Mouse (Mus musculus): ENCODE results near the gene Asb8. TPM values are rescaled to one million over a fixed set of nuclear protein-coding genes. Genes with fewer than 3 reads are reported as not detected.

The Asb8 gene
- 10 to 100 TPM in 12 of 26 experiments, 1 to 10 TPM in 14; 1.1 to 19.4 (median 9.7) TPM for total RNA-seq (2018; cell fraction: chromatin; rRNA removed)
- 10 to 100 TPM; 15.9 to 40.7 (median 33.0) TPM for total RNA-seq (2018; cell fraction: cytosol; rRNA removed)
- total RNA-seq (2018; cell fraction: nucleus; rRNA removed): 10 to 100 TPM in 21 of 26 experiments, 1 to 10 TPM in 5; 7.1 to 29.1 (median 15.3) TPM
- 26.1 to 34.8 TPM (median 30.3 TPM) in 3 replicates for polyA plus RNA-seq (2018)

DNA sequence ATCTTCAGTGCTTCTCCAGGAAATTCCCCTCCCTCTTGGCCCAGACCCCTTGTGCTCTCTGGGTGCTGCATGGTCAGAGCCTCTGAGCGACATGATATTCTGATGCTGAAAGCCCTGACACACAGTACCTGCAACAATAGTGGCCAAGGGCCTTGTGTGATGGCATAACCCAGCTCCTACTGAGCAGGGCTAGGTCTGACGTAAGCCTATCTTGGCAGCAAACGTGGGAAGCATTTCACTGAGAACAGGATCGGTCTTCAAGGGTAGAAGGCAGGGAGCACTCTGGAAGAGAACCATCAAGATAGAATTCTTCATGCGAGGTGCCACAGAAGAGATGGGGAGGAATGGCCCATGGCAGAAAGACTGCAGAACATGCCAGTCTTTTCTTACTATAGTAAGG is at the start of gene Asb8:
Gene Asb8 (minus strand): TSS at position 101 of the 400 bp plus-strand sequence.
- no peaks in the 10 kb centered on the region for H3K79me2 ChIP-seq (ENCODE audit: inconsistent target)
- H3K4me3 ChIP-seq (ENCODE audit: inconsistent target): no peak within 1 kb of the TSS
- no peaks in the 10 kb centered on the region for H3K36me3 ChIP-seq (ENCODE audit: inconsistent target)
- no peak within 1 kb of the TSS for H3K27ac ChIP-seq
- 81% methylated on average over 5 of the region's 5 CpGs for WGBS (ENCODE audit: missing documents)

DNA sequence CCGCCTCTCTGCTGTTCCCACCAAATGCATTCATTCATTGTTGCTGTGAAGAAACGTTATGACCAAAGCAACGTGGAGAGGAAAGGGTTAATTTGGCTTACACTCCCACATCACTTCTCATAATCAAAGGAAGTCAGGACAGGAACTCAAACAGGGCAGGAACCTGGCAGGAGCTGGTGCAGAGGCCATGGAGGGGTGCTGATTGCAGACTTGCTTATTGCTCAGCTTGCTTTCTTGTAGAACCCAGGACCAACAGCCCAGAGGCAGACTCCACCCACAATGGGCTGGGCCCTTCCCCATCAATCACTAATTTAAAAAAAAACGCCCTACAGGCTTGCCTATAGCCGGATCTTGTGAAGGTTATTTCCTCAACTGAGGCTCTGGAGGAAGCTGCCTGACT is 48.7 kb upstream of the Asb8 start:
- 55% methylated on average over 5 of the region's 5 CpGs for WGBS (ENCODE audit: missing documents)
- Histone ChIP-seq H3K4me3 (ENCODE audit: inconsistent target) (no peak overlapping the region), H3K79me2 (ENCODE audit: inconsistent target) (no peaks in the 10 kb centered on the region), H3K27ac (no peak overlapping the region), H3K36me3 (ENCODE audit: inconsistent target) (no peaks in the 10 kb centered on the region)

DNA sequence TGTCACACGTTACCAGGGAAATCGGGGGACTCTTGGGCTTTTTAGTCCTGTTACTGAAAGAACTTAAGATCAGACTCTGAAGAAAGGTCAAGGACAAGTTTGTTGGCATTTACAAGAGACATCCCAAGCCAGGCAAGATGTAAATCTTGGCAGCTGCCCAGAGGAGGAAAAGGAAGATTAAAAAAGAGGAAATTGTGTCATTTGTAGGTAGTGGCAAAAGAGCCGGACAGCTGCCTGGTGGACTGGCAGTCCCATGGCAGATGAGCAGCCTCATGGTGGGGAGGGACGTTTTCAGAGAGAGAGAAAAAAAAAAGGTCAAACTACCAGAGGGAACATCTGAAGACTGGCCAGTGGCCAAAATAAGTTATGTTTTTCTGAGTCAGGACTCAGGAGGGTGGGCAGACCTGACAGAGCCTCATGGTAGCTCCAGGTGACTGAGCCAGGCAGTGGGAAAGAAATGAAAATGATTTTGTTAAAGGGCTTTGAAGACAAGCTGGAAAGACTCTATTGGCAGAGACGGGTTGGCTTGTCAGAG is 48.0 kb upstream of the Asb8 start:
- no peak overlapping the region for H3K27ac ChIP-seq
- H3K79me2 ChIP-seq (ENCODE audit: inconsistent target): no peaks in the 10 kb centered on the region
- no peaks in the 10 kb centered on the region for H3K36me3 ChIP-seq (ENCODE audit: inconsistent target)
- H3K4me3 ChIP-seq (ENCODE audit: inconsistent target): no peak overlapping the region
- WGBS (ENCODE audit: missing documents): 60% methylated on average over 5 of the region's 5 CpGs

DNA sequence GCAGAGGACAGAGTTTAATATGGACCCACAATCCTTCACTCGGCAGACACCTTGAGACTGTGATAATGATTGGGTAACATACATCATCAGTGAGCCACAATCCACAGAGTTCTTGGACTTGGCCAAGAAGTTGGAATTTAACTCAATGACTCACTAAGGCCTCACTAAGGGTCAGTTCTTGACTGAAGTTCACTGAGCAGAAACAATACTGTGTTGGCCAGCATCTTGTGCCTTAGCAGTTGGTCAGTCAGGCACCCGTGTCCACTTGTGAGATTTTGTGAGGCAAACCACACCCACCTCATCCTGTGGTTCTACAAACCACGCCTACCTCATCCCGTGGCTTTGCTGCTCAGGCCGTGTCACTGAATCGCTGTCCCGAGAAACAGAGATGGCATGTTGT is 44.3 kb upstream of the Asb8 start:
- no peak overlapping the region for H3K27ac ChIP-seq
- no peaks in the 10 kb centered on the region for H3K79me2 ChIP-seq (ENCODE audit: inconsistent target)
- whole genome bisulfite sequencing (ENCODE audit: missing documents): 81% methylated on average over 7 of the region's 7 CpGs
- H3K36me3 ChIP-seq (ENCODE audit: inconsistent target): no peaks in the 10 kb centered on the region
- H3K4me3 ChIP-seq (ENCODE audit: inconsistent target): no peak overlapping the region

DNA sequence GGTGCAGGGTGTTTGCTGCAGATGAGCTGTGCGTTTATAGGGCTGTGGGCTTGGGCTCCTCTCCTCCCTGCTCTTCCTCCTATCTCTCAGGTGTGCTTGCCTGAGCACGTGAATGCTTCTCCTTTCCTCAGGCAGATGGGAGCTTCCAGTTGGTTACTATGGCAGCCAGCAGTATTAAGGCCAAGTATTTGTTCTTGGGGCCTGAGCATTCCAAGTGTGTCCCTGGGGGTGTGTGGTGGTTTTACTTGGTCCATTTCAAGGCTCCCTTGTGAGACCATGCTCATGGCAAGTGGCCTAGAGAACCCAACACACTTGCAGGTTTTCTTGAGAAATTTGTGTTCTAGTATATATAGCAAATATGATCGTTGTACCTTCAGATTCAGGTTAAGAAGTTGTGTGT is 30.0 kb upstream of the Asb8 start, which contains the start of gene Olfr288:
Gene Olfr288 (minus strand): TSS at position 101 of the 400 bp plus-strand sequence.
- H3K36me3 ChIP-seq (ENCODE audit: inconsistent target): no peaks in the 10 kb centered on the region
- H3K27ac ChIP-seq: no peak within 1 kb of the TSS
- no peaks in the 10 kb centered on the region for H3K79me2 ChIP-seq (ENCODE audit: inconsistent target)
- WGBS (ENCODE audit: missing documents): 50% methylated on average over 2 of the region's 3 CpGs
- no peak within 1 kb of the TSS for H3K4me3 ChIP-seq (ENCODE audit: inconsistent target)

DNA sequence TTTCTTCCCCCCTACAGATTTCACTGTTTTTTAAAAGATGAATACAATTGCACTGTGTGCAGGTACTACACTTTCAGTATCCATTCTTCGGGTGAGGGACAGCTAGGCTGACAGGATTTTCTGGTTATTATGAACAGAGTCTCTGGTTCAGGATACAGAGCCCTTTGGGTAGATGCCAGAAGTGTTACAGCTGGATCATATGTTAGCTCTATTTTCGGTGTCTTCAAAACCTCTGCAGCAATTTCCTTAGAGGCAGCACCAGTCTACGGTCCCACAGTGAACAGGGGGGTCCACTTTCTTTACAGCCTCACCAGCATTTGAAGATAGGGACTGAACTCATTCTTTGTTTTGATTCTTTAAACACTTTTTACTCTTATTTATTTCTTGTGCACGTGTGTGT is 19.0 kb upstream of the Asb8 start:
- Histone ChIP-seq H3K36me3 (ENCODE audit: inconsistent target) (no peaks in the 10 kb centered on the region), H3K27ac (no peak overlapping the region), H3K79me2 (ENCODE audit: inconsistent target) (no peaks in the 10 kb centered on the region), H3K4me3 (ENCODE audit: inconsistent target) (no peak overlapping the region)
- 64% methylated on average over 4 of the region's 4 CpGs for WGBS (ENCODE audit: missing documents)

DNA sequence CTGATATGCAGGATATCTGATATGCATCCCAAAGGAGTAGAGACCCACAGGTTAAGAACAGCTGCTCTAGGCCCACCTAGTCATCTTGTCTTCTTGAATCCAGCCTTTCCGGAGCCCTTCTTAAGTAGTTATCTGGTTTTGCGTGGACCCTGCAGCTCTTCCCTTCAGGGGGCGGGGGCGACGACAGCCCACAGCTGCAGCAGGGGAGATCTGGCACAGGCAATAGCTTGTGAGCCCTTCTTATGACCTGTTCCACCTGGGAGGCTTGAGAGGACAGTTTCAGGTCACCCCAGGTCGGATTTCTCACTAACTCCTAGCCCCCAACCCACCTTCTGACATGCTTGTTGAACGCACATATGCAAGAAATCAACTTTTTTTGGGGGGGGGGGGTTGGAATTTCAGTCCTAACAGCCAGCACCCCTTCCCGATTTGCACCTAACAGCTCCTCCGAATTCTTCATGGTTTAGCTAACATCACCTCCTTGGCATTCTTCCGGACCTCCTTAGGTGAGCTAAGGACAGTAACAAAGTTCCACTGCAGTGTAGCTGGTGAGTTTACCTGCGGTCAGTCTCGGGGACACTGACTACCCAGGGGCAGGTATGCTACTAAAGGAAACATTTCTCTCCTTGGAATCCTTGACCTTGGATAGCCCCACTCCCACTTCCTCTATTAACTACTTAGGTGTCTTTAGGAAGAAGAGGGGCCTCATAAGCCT is 16.6 kb upstream of the Asb8 start:
- WGBS (ENCODE audit: missing documents): 80% methylated on average over 12 of the region's 12 CpGs
- Histone ChIP-seq H3K79me2 (ENCODE audit: inconsistent target) (no peaks in the 10 kb centered on the region), H3K4me3 (ENCODE audit: inconsistent target) (no peak overlapping the region), H3K27ac (no peak overlapping the region), H3K36me3 (ENCODE audit: inconsistent target) (no peaks in the 10 kb centered on the region)

DNA sequence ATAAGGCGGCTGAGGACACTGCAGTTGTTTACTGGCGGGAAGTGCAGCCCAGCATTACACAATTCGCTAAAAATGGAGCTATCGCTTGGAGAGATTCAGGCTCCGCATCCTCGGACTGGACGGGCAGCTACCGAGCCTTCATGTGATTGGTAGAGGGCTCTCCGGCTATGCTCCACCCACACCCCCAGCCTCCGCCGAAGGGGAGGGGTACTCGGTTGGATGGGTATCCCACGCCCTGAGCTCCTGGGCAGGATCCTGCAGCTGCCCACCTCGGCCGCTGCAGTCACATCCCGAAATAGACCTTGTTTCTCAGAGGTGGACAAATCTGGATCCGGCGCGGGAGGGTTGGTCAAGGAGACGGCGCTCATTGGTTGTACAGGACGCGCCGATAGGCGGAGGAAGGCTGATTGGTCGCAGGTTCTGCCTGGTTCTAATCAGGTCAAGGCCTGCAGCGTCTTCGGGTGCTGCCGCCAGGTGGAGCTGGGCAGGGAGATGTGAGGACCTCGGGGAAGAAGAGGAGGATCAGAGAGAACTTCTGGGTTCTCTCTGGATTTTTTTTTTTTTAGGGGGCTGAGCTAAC is 15.8 kb upstream of the Asb8 start:
- H3K4me3 ChIP-seq (ENCODE audit: inconsistent target): peak overlapping the region; percentile 31
- H3K79me2 ChIP-seq (ENCODE audit: inconsistent target): no peaks in the 10 kb centered on the region
- 1% methylated on average over 30 of the region's 30 CpGs for WGBS (ENCODE audit: missing documents)
- H3K27ac ChIP-seq: no peak overlapping the region
- no peaks in the 10 kb centered on the region for H3K36me3 ChIP-seq (ENCODE audit: inconsistent target)

DNA sequence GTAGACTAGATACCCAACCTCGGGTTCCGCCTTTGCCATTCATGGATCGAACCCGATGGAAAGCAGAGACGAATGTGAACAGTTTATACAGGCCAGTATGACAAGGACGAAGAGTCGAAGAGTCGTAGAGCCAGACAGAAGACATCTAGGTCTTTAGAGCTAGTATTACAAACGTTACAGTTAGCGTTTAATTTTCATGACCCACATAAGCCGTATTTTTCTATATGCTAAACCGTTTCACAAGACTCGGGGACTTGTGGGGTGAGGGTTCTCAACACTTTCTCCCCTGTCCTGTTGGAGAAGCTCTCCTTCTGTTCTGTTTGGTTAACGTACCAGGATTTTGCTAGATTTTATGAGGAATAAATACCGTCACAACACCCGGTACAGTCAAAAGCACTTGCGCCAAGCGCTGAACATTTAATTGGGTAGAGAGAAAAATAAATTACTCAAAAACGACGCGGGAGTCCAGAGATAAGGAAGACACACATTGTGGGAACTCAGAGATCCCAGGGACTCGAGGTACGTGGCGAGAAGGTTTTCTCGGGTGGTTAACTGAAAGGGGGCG is 15.2 kb upstream of the Asb8 start:
- WGBS (ENCODE audit: missing documents): 14% methylated on average over 26 of the region's 26 CpGs
- Histone ChIP-seq H3K27ac (no peak overlapping the region), H3K79me2 (ENCODE audit: inconsistent target) (no peaks in the 10 kb centered on the region), H3K36me3 (ENCODE audit: inconsistent target) (no peaks in the 10 kb centered on the region), H3K4me3 (ENCODE audit: inconsistent target) (peak overlapping the region; percentile 31)

DNA sequence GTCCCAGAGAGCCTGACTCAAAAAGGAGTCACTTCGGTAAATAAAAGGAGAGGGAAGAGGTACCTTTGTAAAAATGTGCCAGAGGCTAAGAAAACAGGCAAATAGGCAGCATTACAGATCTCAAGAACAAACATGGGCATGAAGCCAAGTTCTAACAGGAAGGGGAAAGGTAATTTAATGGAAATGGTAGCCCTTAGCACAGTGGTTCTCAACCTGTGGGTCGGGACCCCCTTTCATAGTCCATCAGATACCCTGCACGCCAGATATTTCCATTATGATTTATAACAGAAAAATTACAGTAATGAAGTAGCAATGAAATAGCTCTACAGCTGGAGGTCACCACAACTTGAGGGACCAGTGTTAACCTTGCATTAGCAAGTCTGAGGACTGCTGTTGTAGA is 11.9 kb upstream of the Asb8 start:
- Histone ChIP-seq H3K36me3 (ENCODE audit: inconsistent target) (no peaks in the 10 kb centered on the region), H3K79me2 (ENCODE audit: inconsistent target) (no peaks in the 10 kb centered on the region), H3K4me3 (ENCODE audit: inconsistent target) (no peak overlapping the region), H3K27ac (no peak overlapping the region)
- 72% methylated on average over 3 of the region's 3 CpGs for WGBS (ENCODE audit: missing documents)

DNA sequence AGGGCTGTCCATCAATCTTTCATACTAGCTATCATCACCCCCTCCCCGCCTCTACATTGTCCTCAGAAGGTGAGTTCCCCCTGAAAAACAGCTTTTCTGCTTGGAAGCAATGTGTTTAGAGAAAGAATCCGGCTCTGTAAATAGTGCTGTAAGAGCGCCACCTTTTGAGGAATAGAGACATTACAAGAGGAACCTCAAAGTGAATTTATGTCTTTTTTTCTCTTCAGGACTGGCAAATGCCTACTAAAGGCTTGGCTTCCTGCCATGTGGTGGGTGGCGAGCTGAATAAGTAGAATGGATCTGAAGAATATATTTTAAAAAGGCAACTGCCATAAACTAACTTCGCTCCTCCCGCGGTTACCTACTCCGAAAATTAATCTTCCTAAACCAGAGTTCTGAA is 8.4 kb upstream of the Asb8 start:
- no peaks in the 10 kb centered on the region for H3K79me2 ChIP-seq (ENCODE audit: inconsistent target)
- no peaks in the 10 kb centered on the region for H3K36me3 ChIP-seq (ENCODE audit: inconsistent target)
- H3K4me3 ChIP-seq (ENCODE audit: inconsistent target): no peak overlapping the region
- no peak overlapping the region for H3K27ac ChIP-seq
- whole genome bisulfite sequencing (ENCODE audit: missing documents): 35% methylated on average over 8 of the region's 8 CpGs

DNA sequence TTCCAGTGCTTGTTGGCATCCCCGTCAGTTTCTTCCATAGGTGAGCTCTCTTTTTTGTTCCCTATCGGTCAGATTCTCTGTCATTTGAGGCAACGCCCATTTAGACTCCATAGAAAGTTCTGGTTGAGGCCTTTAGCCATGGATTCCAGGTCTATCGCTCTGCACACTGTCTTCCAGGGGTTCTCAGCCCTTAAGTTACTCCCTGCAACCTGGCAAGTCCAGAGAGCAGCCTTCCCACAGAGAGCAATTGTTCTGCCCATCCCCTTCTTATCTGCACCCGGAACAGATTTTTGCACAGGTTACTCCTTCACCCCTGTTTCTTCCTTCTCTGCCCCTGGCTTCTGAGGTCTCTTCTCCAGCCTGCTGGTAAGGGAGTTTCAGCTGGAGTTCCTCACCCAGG is 6.7 kb upstream of the Asb8 start:
- WGBS (ENCODE audit: missing documents): 88% methylated on average over 5 of the region's 5 CpGs
- Histone ChIP-seq H3K4me3 (ENCODE audit: inconsistent target) (no peak overlapping the region), H3K79me2 (ENCODE audit: inconsistent target) (no peaks in the 10 kb centered on the region), H3K27ac (no peak overlapping the region), H3K36me3 (ENCODE audit: inconsistent target) (no peaks in the 10 kb centered on the region)

DNA sequence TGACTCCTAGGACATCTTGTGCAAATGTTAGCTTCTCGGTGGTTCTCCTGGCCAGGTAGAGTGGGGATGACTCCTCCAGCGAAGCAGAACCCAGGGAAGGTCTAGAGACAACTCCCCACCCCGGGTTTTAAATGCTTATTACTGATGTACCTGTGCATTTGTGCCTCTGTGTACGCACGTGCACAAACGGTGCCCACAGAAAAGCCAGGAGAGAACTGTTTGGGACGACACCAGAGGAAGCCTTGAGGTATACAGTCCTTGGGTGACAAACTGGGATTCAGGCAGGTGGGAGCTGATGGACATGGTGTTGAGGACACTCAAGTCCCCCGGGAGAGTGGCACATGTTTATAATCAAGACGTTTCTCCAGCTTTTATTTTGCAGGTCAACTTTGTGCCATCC is 5.5 kb upstream of the Asb8 start:
- Histone ChIP-seq H3K27ac (no peak overlapping the region), H3K36me3 (ENCODE audit: inconsistent target) (no peaks in the 10 kb centered on the region), H3K79me2 (ENCODE audit: inconsistent target) (no peaks in the 10 kb centered on the region), H3K4me3 (ENCODE audit: inconsistent target) (no peak overlapping the region)
- 75% methylated on average over 9 of the region's 9 CpGs for WGBS (ENCODE audit: missing documents)

DNA sequence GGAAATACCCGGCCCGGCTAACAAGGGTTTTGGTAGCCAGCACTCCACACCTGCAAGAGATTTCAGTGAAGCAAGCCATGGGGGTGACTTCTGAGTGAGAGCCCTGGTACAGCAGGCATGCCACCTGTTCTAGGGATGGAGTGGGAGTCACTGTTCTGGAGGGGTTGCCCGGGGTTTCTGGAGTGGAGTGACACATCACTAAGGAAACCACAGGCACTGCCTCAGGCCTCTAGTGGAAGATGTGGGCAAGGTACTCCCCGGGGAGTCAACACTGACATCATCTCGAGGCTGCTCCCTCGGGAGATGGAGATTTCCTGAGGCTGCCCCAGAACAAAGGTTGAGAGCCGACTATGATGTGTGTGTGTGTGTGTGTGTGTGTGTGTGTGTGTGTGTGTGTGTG is 4.9 kb upstream of the Asb8 start:
- Histone ChIP-seq H3K79me2 (ENCODE audit: inconsistent target) (no peaks in the 10 kb centered on the region), H3K4me3 (ENCODE audit: inconsistent target) (no peak overlapping the region), H3K27ac (no peak overlapping the region), H3K36me3 (ENCODE audit: inconsistent target) (no peaks in the 10 kb centered on the region)
- WGBS (ENCODE audit: missing documents): 15% methylated on average over 7 of the region's 7 CpGs

DNA sequence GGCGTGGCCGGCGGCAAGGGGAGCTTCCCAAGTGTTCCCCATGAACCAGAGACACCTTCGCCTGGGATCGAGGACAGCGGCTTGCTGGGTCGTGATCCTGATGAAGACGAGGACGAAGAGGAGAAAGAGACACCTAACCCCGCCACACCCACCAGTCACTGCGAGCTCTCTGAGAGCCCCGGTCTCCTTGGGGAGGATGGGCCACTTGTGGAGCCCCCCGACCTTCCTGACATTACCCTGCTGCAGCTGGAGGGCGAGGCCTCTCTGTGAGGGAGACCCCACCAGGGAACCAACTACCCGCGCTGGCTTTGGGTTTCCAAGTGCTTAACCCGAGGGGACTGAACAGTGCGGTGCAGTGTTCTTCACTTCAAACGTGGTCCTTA is 3.2 kb upstream of the Asb8 start:
- Histone ChIP-seq H3K4me3 (ENCODE audit: inconsistent target) (no peak overlapping the region), H3K36me3 (ENCODE audit: inconsistent target) (no peaks in the 10 kb centered on the region), H3K27ac (no peak overlapping the region), H3K79me2 (ENCODE audit: inconsistent target) (no peaks in the 10 kb centered on the region)
- 13% methylated on average over 19 of the region's 19 CpGs for WGBS (ENCODE audit: missing documents)

Data from macrophage (primary cell).